Mouse (Mus musculus): ENCODE data around the gene Dcps.

GRCm38 (mm10) chr9:35186430-35186829 lies 10.6 kb upstream of the Dcps start:
- TF ChIP-seq CTCF (IDR thresholded peaks at IDR 0.05; ENCODE audit: low read depth) (no peak), EP300 (IDR thresholded peaks at IDR 0.05; ENCODE audit: low read depth) (no peak)
